Mouse (Mus musculus) heart, adult 11 months (tissue): ENCODE results near the gene Lrrc27.
A peak's percentile ranks its signal among the peaks of the same experiment; 100 is the strongest.

ENCODE experiments used
- DNase-seq: peaks from one replicate; pipeline ENCODE4 v3.0.0; 2022

Gene Lrrc27

GRCm38 (mm10) chr7:139212754-139213745, at the start of gene Lrrc27, which contains the start of gene Stk32c:
Gene Lrrc27 (plus strand): TSS chr7:139212988.
Gene Stk32c (minus strand): TSS chr7:139213307.
- peak; percentile 100 for DNase-seq

GRCm38 (mm10) chr7:139164410-139164809, 48.4 kb upstream of the Lrrc27 start:
- no peak for DNase-seq

DNA sequence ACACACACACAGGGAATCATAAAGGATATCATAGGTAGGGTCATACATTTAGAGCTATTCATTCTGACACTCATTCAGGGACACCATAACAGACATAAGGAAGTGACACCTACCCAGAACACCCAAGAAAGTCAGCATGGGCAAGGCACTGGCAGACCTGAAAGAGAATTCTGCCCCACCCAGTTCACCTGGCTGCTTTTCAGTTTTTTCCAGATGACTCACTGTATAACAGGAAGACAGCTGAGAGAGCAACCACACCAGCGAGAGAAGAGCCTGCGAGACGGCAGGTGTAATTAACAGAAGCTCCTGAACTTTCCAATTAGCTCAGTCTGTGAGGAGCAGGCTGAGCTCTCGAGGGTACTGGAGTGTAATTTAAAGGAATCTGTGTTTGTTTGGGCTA, 43.6 kb upstream of the Lrrc27 start:
- no peak for DNase-seq

DNA sequence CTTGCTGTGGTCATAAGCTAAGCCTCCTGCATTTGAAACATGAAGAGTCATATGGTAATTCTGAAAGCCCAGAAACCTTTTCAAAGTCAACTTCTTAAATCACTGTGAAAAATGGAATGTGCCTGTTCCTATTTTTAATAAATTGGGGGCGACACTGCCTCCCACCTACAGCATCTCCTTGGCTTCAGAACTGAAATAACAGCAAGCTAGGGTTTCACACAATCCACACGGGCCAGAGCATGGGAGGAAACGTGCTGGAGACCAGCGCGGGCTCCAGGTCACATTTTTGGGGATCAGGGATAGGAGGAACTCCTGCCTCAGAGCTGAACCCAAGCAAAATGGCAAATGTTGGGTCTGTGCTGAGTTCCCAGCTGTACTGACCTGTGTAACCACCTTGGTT, 33.5 kb upstream of the Lrrc27 start:
- DNase-seq, result peak; percentile 44

GRCm38 (mm10) chr7:139180058-139180457, 32.7 kb upstream of the Lrrc27 start:
- DNase-seq, result peak; percentile 64

DNA sequence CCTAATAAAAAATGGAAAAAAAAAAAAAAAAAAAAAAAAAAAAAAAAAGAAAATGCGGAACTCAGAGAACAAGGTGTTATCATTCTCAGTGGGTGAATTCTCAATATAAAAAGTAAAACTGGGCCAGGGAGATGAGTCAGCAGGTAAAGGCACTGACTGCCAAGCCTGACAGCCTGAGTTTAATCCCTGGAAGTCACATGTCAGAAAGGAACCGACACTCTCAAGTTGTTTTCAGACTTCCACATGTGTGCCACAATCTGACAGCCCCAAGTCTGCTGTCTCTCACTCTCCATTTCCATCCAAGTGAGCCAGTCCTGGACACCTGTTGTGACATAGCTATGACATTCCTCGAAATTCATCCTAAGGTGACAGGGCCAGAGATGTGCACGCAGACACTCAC, 28.4 kb upstream of the Lrrc27 start:
- peak; percentile 34 for DNase-seq

DNA sequence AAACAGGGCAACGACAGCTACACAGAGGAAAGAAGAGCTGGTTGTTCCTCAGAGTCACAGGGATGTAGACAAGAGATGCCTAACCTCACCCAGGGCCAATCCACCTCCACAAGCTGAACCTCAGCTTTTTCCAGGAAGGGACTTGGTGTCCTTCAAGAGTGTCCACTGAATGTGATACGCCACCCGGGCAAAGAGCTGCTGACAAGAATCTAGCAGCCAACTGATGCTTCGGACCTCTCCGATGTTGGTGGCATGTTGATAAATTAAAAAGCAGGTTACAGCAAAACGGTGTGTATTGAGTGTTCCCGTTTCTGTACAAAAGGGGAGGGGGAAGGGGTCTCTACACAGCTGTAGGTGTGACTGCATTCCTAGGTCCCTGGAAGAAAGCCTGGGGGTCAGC, 27.9 kb upstream of the Lrrc27 start:
- DNase-seq, result peak; percentile 83

- peak; percentile 76 for DNase-seq
These were observed 26.8 kb upstream of the Lrrc27 start for GRCm38 (mm10) chr7:139185971-139186370.

- peak; percentile 76 for DNase-seq
These were observed 26.4 kb upstream of the Lrrc27 start for GRCm38 (mm10) chr7:139186436-139186835.

- peak; percentile 41 for DNase-seq
These were observed 25.5 kb upstream of the Lrrc27 start for GRCm38 (mm10) chr7:139187277-139187676.

DNA sequence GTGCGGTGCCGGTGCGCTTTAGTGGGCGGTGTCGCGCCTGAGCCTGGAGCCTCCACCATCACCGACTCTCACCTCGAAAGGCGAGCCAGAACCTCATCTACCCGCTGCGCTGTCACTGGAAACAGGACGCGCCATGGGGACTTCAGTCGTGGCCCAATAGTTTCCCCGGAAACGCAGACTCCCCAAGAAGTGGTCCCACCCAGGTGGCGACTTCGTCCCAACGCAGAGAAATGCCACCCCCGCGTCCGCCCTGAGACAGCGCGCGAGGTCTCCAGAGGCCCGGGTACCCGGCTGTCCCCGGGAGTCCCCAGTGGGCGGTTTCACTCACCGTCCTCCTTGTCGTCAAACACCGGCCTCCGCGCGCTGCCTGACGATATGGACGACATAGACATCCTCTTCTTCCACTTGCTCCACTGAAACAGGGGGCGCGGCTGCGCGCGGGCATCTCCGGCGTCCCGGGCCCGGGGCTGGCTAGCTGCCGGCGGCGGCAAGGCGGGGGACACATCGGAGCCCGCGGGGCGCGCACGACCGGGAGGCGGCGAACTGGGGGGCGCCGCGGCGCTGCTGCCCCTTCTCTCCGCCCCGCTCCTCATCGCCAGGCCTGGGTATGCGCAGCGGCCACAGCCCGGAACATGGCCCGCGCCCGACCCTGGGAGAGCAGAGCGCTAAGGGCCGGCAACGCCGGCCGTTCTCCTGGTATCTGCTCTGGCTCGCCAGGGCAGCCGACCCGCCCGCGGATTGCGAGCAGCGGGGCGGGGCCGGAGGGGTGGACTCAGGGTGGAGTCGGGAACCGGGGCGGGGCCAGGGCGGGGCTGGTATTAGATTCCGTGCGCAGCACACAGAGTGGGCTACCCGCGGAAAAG, 24.8 kb upstream of the Lrrc27 start:
- peak; percentile 98 for DNase-seq

GRCm38 (mm10) chr7:139188634-139189207, 24.1 kb upstream of the Lrrc27 start:
- DNase-seq, result no peak

DNA sequence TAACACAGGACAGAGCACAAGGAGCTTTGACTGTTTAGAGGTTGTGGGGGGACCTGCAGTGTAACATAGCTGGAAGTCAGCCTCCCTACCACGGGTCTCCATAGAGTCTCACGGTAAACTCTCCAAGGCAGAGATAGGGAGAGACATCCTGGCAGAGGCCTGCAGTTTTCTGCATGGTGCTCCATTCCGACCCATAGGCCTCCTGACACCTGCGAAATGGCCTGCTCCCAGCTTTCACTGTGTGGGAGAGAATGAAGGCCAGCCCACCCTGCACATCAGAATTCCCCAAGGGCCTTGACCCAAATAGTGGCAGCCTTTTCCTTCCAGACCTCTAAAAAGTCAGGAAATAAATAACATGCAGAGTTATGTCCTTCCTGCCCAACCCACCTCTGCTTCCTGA, 22.2 kb upstream of the Lrrc27 start:
- DNase-seq, result peak; percentile 83

DNA sequence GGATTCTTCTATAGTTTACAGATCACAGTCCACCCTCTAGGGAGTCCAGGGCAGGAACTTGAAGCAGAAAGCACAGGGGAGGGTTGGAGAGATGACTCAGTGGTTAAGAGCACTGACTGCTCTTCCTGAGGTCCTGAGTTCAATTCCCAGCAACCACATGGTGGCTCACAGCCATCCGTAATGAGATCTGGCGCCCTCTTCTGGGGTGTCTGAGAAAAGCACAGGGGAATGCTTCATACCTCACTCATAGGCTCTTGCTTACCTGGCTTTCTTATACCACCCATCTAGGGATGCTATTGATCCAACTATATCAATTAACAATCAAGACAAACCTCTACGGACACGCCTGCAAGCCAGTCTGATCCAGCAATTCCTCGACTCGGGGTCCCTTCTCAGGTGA, 21.2 kb upstream of the Lrrc27 start:
- DNase-seq, result peak; percentile 53

DNA sequence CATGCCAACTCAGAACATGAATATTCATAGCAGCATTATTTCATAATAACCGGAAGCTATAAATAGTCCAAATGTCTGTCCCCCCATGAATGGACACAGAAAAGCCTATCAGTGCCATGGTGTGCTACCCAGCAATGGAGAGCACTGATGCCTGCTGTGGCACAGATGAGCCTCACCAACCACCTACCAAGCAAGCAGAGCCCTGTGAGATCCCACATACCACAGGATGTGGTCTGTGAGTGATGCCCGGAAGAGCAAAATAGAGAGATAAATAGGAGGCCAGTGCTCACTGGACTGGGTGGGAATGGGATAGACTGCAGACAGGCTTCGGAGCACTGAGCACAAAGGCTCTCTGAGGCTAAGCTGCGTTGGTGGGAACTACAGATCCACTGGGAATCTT, 15.8 kb upstream of the Lrrc27 start:
- DNase-seq, result peak; percentile 35

- peak; percentile 86 for DNase-seq
These were observed 12.7 kb upstream of the Lrrc27 start for GRCm38 (mm10) chr7:139200108-139200507.

- DNase-seq, result peak; percentile 52
These were observed 11.6 kb upstream of the Lrrc27 start for GRCm38 (mm10) chr7:139201209-139201608.

GRCm38 (mm10) chr7:139208023-139208772, 4.6 kb upstream of the Lrrc27 start:
- peak; percentile 93 for DNase-seq

GRCm38 (mm10) chr7:139208773-139209095, 4.1 kb upstream of the Lrrc27 start:
- DNase-seq, result no peak

GRCm38 (mm10) chr7:139211761-139212160, 1.0 kb upstream of the Lrrc27 start:
- DNase-seq, result peak; percentile 91

DNA sequence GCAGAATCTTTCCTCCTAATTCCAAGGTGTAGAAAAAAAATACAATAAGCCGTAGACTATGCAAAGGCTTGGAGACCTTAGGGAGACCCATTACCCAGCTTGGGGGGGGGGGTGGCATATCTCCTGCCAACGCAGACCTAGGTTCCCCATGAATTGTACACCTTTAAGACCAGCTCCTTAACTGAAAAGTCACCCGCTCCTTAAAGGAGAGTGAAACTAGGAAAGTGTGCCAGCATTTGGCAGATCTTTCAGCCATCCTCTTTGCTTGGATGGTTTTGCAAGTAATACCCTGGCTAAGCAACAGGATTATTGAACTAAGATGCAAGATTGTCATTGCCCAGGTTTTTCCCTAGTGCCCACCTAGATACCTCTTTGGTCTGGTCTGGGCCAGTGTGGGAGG, 963 bp downstream of the Lrrc27 start:
- peak; percentile 87 for DNase-seq

- peak; percentile 88 for DNase-seq
These were observed 1.4 kb downstream of the Lrrc27 start for GRCm38 (mm10) chr7:139214160-139214559.
